Mouse (Mus musculus) megakaryocyte, embryonic 14.5 days (primary cell): ENCODE data around the gene Tas2r107.

Source experiments
- FLI1 ChIP-seq: IDR thresholded peaks from 2 replicates; pipeline ENCODE4 v1.6.1; 2012; ENCODE audit warnings: low read length, inconsistent platforms, mixed read lengths
- GATA1 ChIP-seq: IDR thresholded peaks from 3 replicates; pipeline ENCODE4 v1.6.1; 2012; ENCODE audit warnings: mixed read lengths, low read length, inconsistent platforms, borderline replicate concordance

DNA sequence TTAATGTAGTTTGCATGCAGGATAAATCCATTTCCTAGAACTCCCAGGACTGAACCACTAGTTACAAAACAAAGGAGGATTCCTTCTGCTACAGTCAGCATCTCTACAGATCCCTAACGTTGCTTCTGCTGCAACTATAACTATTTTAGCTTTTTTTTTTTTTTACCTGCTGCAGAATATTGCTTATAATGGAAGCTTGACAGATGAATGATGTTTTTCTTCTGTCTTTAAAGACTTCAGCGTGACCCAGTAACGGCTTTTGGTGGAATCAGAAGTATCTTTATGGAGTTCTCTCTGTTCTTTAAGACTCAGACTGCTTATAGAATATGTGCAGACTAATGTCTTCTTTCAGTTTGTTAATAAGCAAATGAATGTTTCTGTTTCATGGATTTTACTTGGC is 18.8 kb upstream of the Tas2r107 start, which contains the start of gene Tas2r106:
- TF ChIP-seq GATA1 (no peak), FLI1 (no peak)
